Mouse (Mus musculus) ES-Bruce4 (cell line): ENCODE measurements around the gene Mfsd10.

ENCODE experiments used
- CTCF ChIP-seq: IDR thresholded peaks from one replicate; pipeline ENCODE4 v1.8.1; 2011; ENCODE audit warnings: low read depth, low read length
- EP300 ChIP-seq: IDR thresholded peaks from 2 replicates; pipeline ENCODE4 v1.6.1; 2011; ENCODE audit warnings: low read depth, low read length; ENCODE audit not compliant: insufficient read depth
- POLR2A ChIP-seq: IDR thresholded peaks from one replicate; pipeline ENCODE4 v1.8.1; 2011; ENCODE audit warnings: low read length; ENCODE audit not compliant: insufficient read depth

GRCm38 (mm10) chr5:34636481-34637287, at the start of gene Mfsd10:
- peak; percentile 34; the same call in 1 of the 2 replicates for TF ChIP-seq EP300
- peak; percentile 29 for TF ChIP-seq CTCF
- peak; percentile 81 for TF ChIP-seq POLR2A
